Mouse (Mus musculus): ENCODE measurements around the gene Ttc39a. TPM values are rescaled to one million over a fixed set of nuclear protein-coding genes. Genes with fewer than 3 reads are reported as not detected.

Ttc39a gene
- polyA plus RNA-seq, 1 experiment from 2014 or later: 7.5 TPM

GRCm38 (mm10) chr4:109405415-109405814 is 1.0 kb upstream of the Ttc39a start:
- Histone ChIP-seq H3K27ac (replicated peaks) (no peak overlapping the region), H3K4me3 (replicated peaks) (no peak overlapping the region), H3K4me2 (replicated peaks) (peak overlapping the region; percentile 99), H3K9me3 (replicated peaks) (no peaks in the 10 kb centered on the region), H3K9ac (no peak overlapping the region), H3K27me3 (no peaks in the 10 kb centered on the region), H3K4me1 (peaks cover 31% of the 10 kb centered on the region), H3K36me3 (no peaks in the 10 kb centered on the region)
- 59% methylated on average over 8 of the region's 8 CpGs for WGBS
- ATAC-seq (ENCODE audit: insufficient number of reproducible peaks, low FRiP score, low TSS enrichment, low read depth): no peak

GRCm38 (mm10) chr4:109406054-109406485 is 353 bp upstream of the Ttc39a start:
- Histone ChIP-seq H3K27me3 (no peaks in the 10 kb centered on the region), H3K27ac (replicated peaks) (peak overlapping the region; percentile 44; the same call in 1 of the 2 replicates), H3K4me2 (replicated peaks) (peak overlapping the region; percentile 99), H3K4me1 (peaks cover 31% of the 10 kb centered on the region), H3K36me3 (no peaks in the 10 kb centered on the region), H3K9ac (no peak overlapping the region), H3K9me3 (replicated peaks) (no peaks in the 10 kb centered on the region), H3K4me3 (replicated peaks) (peak overlapping the region; percentile 67)
- WGBS: 2% methylated on average over 3 of the region's 3 CpGs
- peak; percentile 61; the same call in 1 of the 2 replicates for ATAC-seq (ENCODE audit: insufficient number of reproducible peaks, low FRiP score, low TSS enrichment, low read depth)

GRCm38 (mm10) chr4:109407176-109407520 is 725 bp downstream of the Ttc39a start:
- peak overlapping the region; percentile 67 for H3K4me3 ChIP-seq (replicated peaks)
- peak overlapping the region; percentile 50; the same call in 1 of the 2 replicates for H3K9ac ChIP-seq
- H3K4me2 ChIP-seq (replicated peaks): peak overlapping the region; percentile 99
- no peak for ATAC-seq (ENCODE audit: insufficient number of reproducible peaks, low FRiP score, low TSS enrichment, low read depth)
- 3% methylated on average over 19 of the region's 24 CpGs for WGBS
- no peaks in the 10 kb centered on the region for H3K36me3 ChIP-seq
- H3K4me1 ChIP-seq: peaks cover 31% of the 10 kb centered on the region
- no peaks in the 10 kb centered on the region for H3K9me3 ChIP-seq (replicated peaks)
- no peak overlapping the region for H3K27ac ChIP-seq (replicated peaks)
- no peaks in the 10 kb centered on the region for H3K27me3 ChIP-seq

GRCm38 (mm10) chr4:109407701-109408485 is 1.5 kb downstream of the Ttc39a start:
- WGBS: 58% methylated on average over 9 of the region's 9 CpGs
- Histone ChIP-seq H3K9ac (no peak overlapping the region), H3K9me3 (replicated peaks) (no peaks in the 10 kb centered on the region), H3K4me2 (replicated peaks) (peak overlapping the region; percentile 99; the same call in 1 of the 2 replicates), H3K27ac (replicated peaks) (no peak overlapping the region), H3K27me3 (no peaks in the 10 kb centered on the region), H3K36me3 (no peaks in the 10 kb centered on the region), H3K4me3 (replicated peaks) (peak overlapping the region; percentile 67; the same call in 1 of the 2 replicates), H3K4me1 (peaks cover 31% of the 10 kb centered on the region)
- ATAC-seq (ENCODE audit: insufficient number of reproducible peaks, low FRiP score, low TSS enrichment, low read depth): no peak

- peaks cover 24% of the 10 kb centered on the region for H3K4me1 ChIP-seq
- no peak overlapping the region for H3K9ac ChIP-seq
- H3K36me3 ChIP-seq: no peaks in the 10 kb centered on the region
- WGBS: 72% methylated on average over 9 of the region's 9 CpGs
- no peak overlapping the region for H3K4me3 ChIP-seq (replicated peaks)
- H3K4me2 ChIP-seq (replicated peaks): no peak overlapping the region
- no peak for ATAC-seq (ENCODE audit: insufficient number of reproducible peaks, low FRiP score, low TSS enrichment, low read depth)
- no peaks in the 10 kb centered on the region for H3K9me3 ChIP-seq (replicated peaks)
- H3K27me3 ChIP-seq: no peaks in the 10 kb centered on the region
- H3K27ac ChIP-seq (replicated peaks): no peak overlapping the region
These were observed 4.4 kb downstream of the Ttc39a start for GRCm38 (mm10) chr4:109410681-109411376.

- H3K27me3 ChIP-seq: no peaks in the 10 kb centered on the region
- H3K4me2 ChIP-seq (replicated peaks): no peak overlapping the region
- no peak overlapping the region for H3K9ac ChIP-seq
- ATAC-seq (ENCODE audit: insufficient number of reproducible peaks, low FRiP score, low TSS enrichment, low read depth): no peak
- H3K36me3 ChIP-seq: no peaks in the 10 kb centered on the region
- no peak overlapping the region for H3K4me3 ChIP-seq (replicated peaks)
- 80% methylated on average over 6 of the region's 6 CpGs for WGBS
- H3K4me1 ChIP-seq: peaks cover 18% of the 10 kb centered on the region
- no peaks in the 10 kb centered on the region for H3K9me3 ChIP-seq (replicated peaks)
- no peak overlapping the region for H3K27ac ChIP-seq (replicated peaks)
These were observed 5.0 kb downstream of the Ttc39a start for GRCm38 (mm10) chr4:109411377-109411967.

GRCm38 (mm10) chr4:109412233-109412632 is 5.8 kb downstream of the Ttc39a start:
- Histone ChIP-seq H3K27ac (replicated peaks) (no peak overlapping the region), H3K4me3 (replicated peaks) (no peak overlapping the region), H3K9me3 (replicated peaks) (no peaks in the 10 kb centered on the region), H3K27me3 (no peaks in the 10 kb centered on the region), H3K4me2 (replicated peaks) (no peak overlapping the region), H3K9ac (no peak overlapping the region), H3K36me3 (no peaks in the 10 kb centered on the region), H3K4me1 (peaks cover 10% of the 10 kb centered on the region)
- WGBS: 88% methylated on average over 5 of the region's 5 CpGs
- ATAC-seq (ENCODE audit: insufficient number of reproducible peaks, low FRiP score, low TSS enrichment, low read depth): no peak

GRCm38 (mm10) chr4:109417998-109418397 is 11.6 kb downstream of the Ttc39a start:
- H3K4me2 ChIP-seq (replicated peaks): no peak overlapping the region
- no peak for ATAC-seq (ENCODE audit: insufficient number of reproducible peaks, low FRiP score, low TSS enrichment, low read depth)
- no peak overlapping the region for H3K4me3 ChIP-seq (replicated peaks)
- H3K27me3 ChIP-seq: no peaks in the 10 kb centered on the region
- H3K27ac ChIP-seq (replicated peaks): no peak overlapping the region
- H3K4me1 ChIP-seq: no peaks in the 10 kb centered on the region; the same call in 1 of the 2 replicates
- H3K9ac ChIP-seq: no peak overlapping the region
- no peaks in the 10 kb centered on the region; the same call in 1 of the 2 replicates for H3K36me3 ChIP-seq
- no peaks in the 10 kb centered on the region for H3K9me3 ChIP-seq (replicated peaks)
- WGBS: 50% methylated on average over 1 of the region's 1 CpGs

GRCm38 (mm10) chr4:109419017-109419416 is 12.6 kb downstream of the Ttc39a start:
- no peak overlapping the region for H3K9ac ChIP-seq

GRCm38 (mm10) chr4:109419563-109419962 is 13.1 kb downstream of the Ttc39a start:
- Histone ChIP-seq H3K27me3 (no peaks in the 10 kb centered on the region), H3K4me3 (replicated peaks) (no peak overlapping the region), H3K9ac (no peak overlapping the region), H3K4me1 (no peaks in the 10 kb centered on the region; the same call in 1 of the 2 replicates), H3K4me2 (replicated peaks) (no peak overlapping the region), H3K9me3 (replicated peaks) (no peaks in the 10 kb centered on the region), H3K36me3 (no peaks in the 10 kb centered on the region; the same call in 1 of the 2 replicates), H3K27ac (replicated peaks) (no peak overlapping the region)
- ATAC-seq (ENCODE audit: insufficient number of reproducible peaks, low FRiP score, low TSS enrichment, low read depth): no peak
- 90% methylated on average over 4 of the region's 4 CpGs for WGBS

More at GRCm38 (mm10) chr4:109419017-109419416, 12.6 kb downstream of the Ttc39a start:
- no peak for ATAC-seq (ENCODE audit: insufficient number of reproducible peaks, low FRiP score, low TSS enrichment, low read depth)
- Histone ChIP-seq H3K4me2 (replicated peaks) (no peak overlapping the region), H3K27me3 (no peaks in the 10 kb centered on the region), H3K9me3 (replicated peaks) (no peaks in the 10 kb centered on the region), H3K4me3 (replicated peaks) (no peak overlapping the region), H3K27ac (replicated peaks) (no peak overlapping the region), H3K36me3 (no peaks in the 10 kb centered on the region; the same call in 1 of the 2 replicates), H3K4me1 (no peaks in the 10 kb centered on the region; the same call in 1 of the 2 replicates)
- WGBS: 32% methylated on average over 3 of the region's 3 CpGs

GRCm38 (mm10) chr4:109420138-109420795 is 13.8 kb downstream of the Ttc39a start:
- Histone ChIP-seq H3K9ac (no peak overlapping the region), H3K4me2 (replicated peaks) (no peak overlapping the region), H3K4me3 (replicated peaks) (no peak overlapping the region), H3K9me3 (replicated peaks) (no peaks in the 10 kb centered on the region), H3K36me3 (no peaks in the 10 kb centered on the region; the same call in 1 of the 2 replicates), H3K27ac (replicated peaks) (no peak overlapping the region), H3K4me1 (no peaks in the 10 kb centered on the region), H3K27me3 (no peaks in the 10 kb centered on the region)
- 74% methylated on average over 8 of the region's 8 CpGs for WGBS
- no peak for ATAC-seq (ENCODE audit: insufficient number of reproducible peaks, low FRiP score, low TSS enrichment, low read depth)
